Mouse (Mus musculus): ENCODE data around the gene 5730596B20Rik.

- no peak for TF ChIP-seq MYOG (IDR thresholded peaks at IDR 0.05; ENCODE audit: control insufficient read depth, extremely low read depth, insufficient read length)
- no peak for TF ChIP-seq CTCF (IDR thresholded peaks at IDR 0.05; ENCODE audit: control insufficient read depth, insufficient read depth, insufficient read length)
- no peak for TF ChIP-seq CEBPB (IDR thresholded peaks at IDR 0.05; ENCODE audit: low read depth)
Observed at GRCm38 (mm10) chr6:52225612-52226568, 48.6 kb downstream of the 5730596B20Rik start.
